Mouse (Mus musculus) CH12.LX (cell line): ENCODE data around the gene Abtb2. TPM values are rescaled to one million over a fixed set of nuclear protein-coding genes. Genes with fewer than 3 reads are reported as not detected.

Source experiments
- DNase-seq: peaks from one replicate; pipeline ENCODE4 v3.0.0-alpha.2; 2013; ENCODE audit errors: extremely low read depth
- H3K27ac ChIP-seq: 2 replicates; pipeline ENCODE4 v1.5.1; 2012; ENCODE audit warnings: low read depth, mild to moderate bottlenecking, control low read depth, moderate library complexity; ENCODE audit not compliant: insufficient read depth
- H3K27me3 ChIP-seq: replicated peaks from 2 replicates; pipeline ENCODE3; 2012; ENCODE audit warnings: inconsistent platforms
- H3K36me3 ChIP-seq, 2 experiments: replicated peaks in 1 of 2; 2 replicates each; pipeline versions ENCODE3 to v1.6.1; 2012; ENCODE audit warnings: inconsistent platforms in 1 of 2, low read length in 1 of 2, mild to moderate bottlenecking in 1 of 2, mixed read lengths in 1 of 2, moderate library complexity in 1 of 2; ENCODE audit not compliant: control insufficient read depth in 1 of 2, insufficient read depth in 1 of 2
- H3K4me1 ChIP-seq, 2 experiments: 2 replicates each; pipeline ENCODE4 v1.6.1; 2012; ENCODE audit warnings: inconsistent platforms in 1 of 2, moderate library complexity in 1 of 2; ENCODE audit not compliant: insufficient read depth in 2 of 2, control insufficient read depth in 1 of 2
- H3K4me2 ChIP-seq: 2 replicates; pipeline ENCODE4 v1.6.1; 2012; ENCODE audit warnings: low read depth, mild to moderate bottlenecking, control low read depth; ENCODE audit not compliant: poor library complexity, insufficient read depth, severe bottlenecking
- H3K4me3 ChIP-seq, 3 experiments: fragments of 150-350 bp in 1 of 3; sonication (generic) in 1 of 3; replicated peaks in 1 of 3; 2 replicates each; pipeline versions ENCODE3 to v1.5.1; 2011 to 2012; ENCODE audit warnings: low read depth in 2 of 3, low read length in 2 of 3, mild to moderate bottlenecking in 2 of 3, moderate library complexity in 2 of 3, control low read depth in 1 of 3, improper control_type of control experiment in 1 of 3, inconsistent platforms in 1 of 3, mixed read lengths in 1 of 3; ENCODE audit not compliant: poor library complexity in 1 of 3
- H3K79me2 ChIP-seq: replicated peaks from 2 replicates; pipeline ENCODE4 v1.6.1; 2012; ENCODE audit warnings: mild to moderate bottlenecking, moderate library complexity; ENCODE audit not compliant: control insufficient read depth, poor library complexity, insufficient read depth, severe bottlenecking; ENCODE audit errors: extremely low read depth
- H3K9ac ChIP-seq: 2 replicates; pipeline ENCODE4 v1.6.1; 2012; ENCODE audit warnings: low read depth, mild to moderate bottlenecking, control low read depth, moderate library complexity; ENCODE audit not compliant: insufficient read depth
- H3K9me3 ChIP-seq: replicated peaks from 2 replicates; pipeline ENCODE3; 2012; ENCODE audit warnings: low read length, inconsistent platforms, mixed read lengths
- BHLHE40 ChIP-seq: IDR thresholded peaks from 2 replicates; pipeline ENCODE4 v1.6.1; 2011; ENCODE audit warnings: mild to moderate bottlenecking, low read depth, low read length, improper control_type of control experiment
- CHD2 ChIP-seq: IDR thresholded peaks from 2 replicates; pipeline ENCODE4 v1.6.1; 2011; ENCODE audit warnings: low read length, improper control_type of control experiment
- CTCF ChIP-seq, 2 experiments: IDR thresholded peaks in 1 of 2; conservative IDR thresholded peaks in 1 of 2; 2 replicates each; pipeline ENCODE4 v1.5.1; 2011 to 2012; ENCODE audit warnings: low read depth in 2 of 2, low read length in 2 of 2, improper control_type of control experiment in 1 of 2, inconsistent platforms in 1 of 2, mild to moderate bottlenecking in 1 of 2, moderate library complexity in 1 of 2
- IRF4 ChIP-seq: IDR thresholded peaks from 2 replicates; pipeline ENCODE4 v1.6.1; 2014; ENCODE audit warnings: low read depth, mild to moderate bottlenecking, inconsistent platforms, low read length, improper control_type of control experiment
- JUN ChIP-seq: IDR thresholded peaks from 2 replicates; pipeline ENCODE4 v1.6.1; 2011; ENCODE audit warnings: low read depth, mild to moderate bottlenecking, low read length, improper control_type of control experiment, moderate library complexity; ENCODE audit not compliant: insufficient read depth
- KAT2A ChIP-seq: IDR thresholded peaks from 2 replicates; pipeline ENCODE4 v1.6.1; 2012; ENCODE audit warnings: low read length, improper control_type of control experiment, inconsistent platforms; ENCODE audit not compliant: insufficient replicate concordance
- MAFK ChIP-seq: IDR thresholded peaks from 2 replicates; pipeline ENCODE4 v1.6.1; 2011; ENCODE audit warnings: low read length, improper control_type of control experiment; ENCODE audit not compliant: insufficient replicate concordance
- MAZ ChIP-seq: IDR thresholded peaks from 2 replicates; pipeline ENCODE4 v1.6.1; 2012; ENCODE audit warnings: low read depth, mild to moderate bottlenecking, inconsistent platforms, low read length, improper control_type of control experiment, moderate library complexity
- MEF2A ChIP-seq: IDR thresholded peaks from 2 replicates; pipeline ENCODE4 v1.6.1; 2014; ENCODE audit warnings: low read depth, mild to moderate bottlenecking, inconsistent platforms, low read length, improper control_type of control experiment, borderline replicate concordance
- MXI1 ChIP-seq: IDR thresholded peaks from 2 replicates; pipeline ENCODE4 v1.6.1; 2011; ENCODE audit warnings: mild to moderate bottlenecking, low read depth, low read length, improper control_type of control experiment
- NRF1 ChIP-seq: IDR thresholded peaks from 2 replicates; pipeline ENCODE4 v1.6.1; 2014; ENCODE audit warnings: low read depth, mild to moderate bottlenecking, inconsistent platforms, low read length, improper control_type of control experiment, moderate library complexity
- PAX5 ChIP-seq: IDR thresholded peaks from 2 replicates; pipeline ENCODE4 v1.6.1; 2012; ENCODE audit warnings: low read length, inconsistent platforms, mixed read lengths
- POLR2A ChIP-seq: IDR thresholded peaks from 2 replicates; pipeline ENCODE4 v1.6.1; 2011; ENCODE audit warnings: low read depth, mild to moderate bottlenecking, improper control_type of control experiment, low read length
- RAD21 ChIP-seq: IDR thresholded peaks from 2 replicates; pipeline ENCODE4 v1.6.1; 2011; ENCODE audit warnings: low read depth, mild to moderate bottlenecking, low read length, improper control_type of control experiment, moderate library complexity
- TBP ChIP-seq: conservative IDR thresholded peaks from 2 replicates; pipeline ENCODE4 v1.6.1; 2011; ENCODE audit warnings: low read depth, low read length, improper control_type of control experiment
- TCF12 ChIP-seq: IDR thresholded peaks from 2 replicates; pipeline ENCODE4 v1.6.1; 2014; ENCODE audit warnings: low read depth, mild to moderate bottlenecking, inconsistent platforms, low read length, improper control_type of control experiment
- USF1 ChIP-seq: IDR thresholded peaks from 2 replicates; pipeline ENCODE4 v1.6.1; 2014; ENCODE audit warnings: low read depth, mild to moderate bottlenecking, inconsistent platforms, low read length, improper control_type of control experiment
- ZC3H11A ChIP-seq: IDR thresholded peaks from 2 replicates; pipeline ENCODE4 v1.6.1; 2012; ENCODE audit warnings: low read depth, mild to moderate bottlenecking, inconsistent platforms, low read length, improper control_type of control experiment
- ZKSCAN1 ChIP-seq: IDR thresholded peaks from 2 replicates; pipeline ENCODE4 v1.6.1; 2012; ENCODE audit warnings: low read depth, inconsistent platforms, low read length, improper control_type of control experiment, borderline replicate concordance
- ZMIZ1 ChIP-seq: IDR thresholded peaks from 2 replicates; pipeline ENCODE4 v1.6.1; 2012; ENCODE audit warnings: low read depth, mild to moderate bottlenecking, inconsistent platforms, low read length, improper control_type of control experiment
- dilution Hi-C: fragments of 300-500 bp; cut with MboI; formaldehyde crosslinking; loops from 2 replicates; pipeline ENCODE4 v1.14.3; 2020; ENCODE audit warnings: low sequenced_read_pairs; ENCODE audit not compliant: extremely low pct_unique_long_range_greater_than_20kb, extremely low pct_ligation_motif_present
- in situ Hi-C: fragments of 300-500 bp; cut with MboI; formaldehyde crosslinking; loops from 3 replicates; pipeline ENCODE4 v1.14.3; 2019; ENCODE audit warnings: low sequenced_read_pairs, low pct_ligation_motif_present, low pct_unique_long_range_greater_than_20kb, mixed read lengths
- polyA plus RNA-seq: library from polyadenylated mRNA; unstranded; fragments of >175 nt; gene quantifications from 2 replicates; pipeline ENCODE4 v1.2.1, GENCODE M21; 2012; ENCODE audit warnings: low read depth; ENCODE audit not compliant: insufficient read length
- total RNA-seq, 2 experiments: library from RNA; depleted of rRNA; stranded (reverse); fragments of 300-350 nt in 1 of 2; fragments of >200 nt in 1 of 2; gene quantifications; 2 replicates each; pipeline ENCODE4 v1.2.3; 2012 to 2014

The Abtb2 gene
- total and polyA plus RNA-seq, 3 experiments, result 2.9 to 7.7 (median 3.8) TPM

GRCm38 (mm10) chr2:103629956-103630355 lies 63.8 kb downstream of the Abtb2 start:
- in situ Hi-C loops, result no loop called here
- Histone ChIP-seq H3K9ac (no peak overlapping the region), H3K79me2 (no peaks in the 10 kb centered on the region), H3K4me1 (peaks cover 21 to 27% of the 10 kb centered on the region in 2 experiments), H3K36me3 (no peaks in the 10 kb centered on the region), H3K27me3 (no peaks in the 10 kb centered on the region), H3K9me3 (no peaks in the 10 kb centered on the region), H3K27ac (no peak overlapping the region), H3K4me2 (no peak overlapping the region), H3K4me3 (no peak overlapping the region)
- TF ChIP-seq ZMIZ1 (no peak), ZKSCAN1 (no peak), ZC3H11A (no peak), CHD2 (no peak), MAFK (no peak), IRF4 (no peak), USF1 (no peak)
- no peak for DNase-seq
- dilution Hi-C loops, result no loop called here

GRCm38 (mm10) chr2:103631293-103631717 lies 65.2 kb downstream of the Abtb2 start:
- H3K4me2 ChIP-seq, result no peak overlapping the region
- dilution Hi-C loops (no loop called here), in situ Hi-C loops (no loop called here)
- no peaks in the 10 kb centered on the region for H3K9me3 ChIP-seq
- no peaks in the 10 kb centered on the region for H3K36me3 ChIP-seq
- peaks cover 12 to 19% of the 10 kb centered on the region in 2 experiments; a peak in 3 of 4 replicates for H3K4me1 ChIP-seq
- TF ChIP-seq ZC3H11A, result no peak
- TF ChIP-seq ZKSCAN1, result no peak
- H3K4me3 ChIP-seq, result no peak overlapping the region
- H3K27me3 ChIP-seq, result no peaks in the 10 kb centered on the region
- no peak overlapping the region for H3K9ac ChIP-seq
- H3K79me2 ChIP-seq, result no peaks in the 10 kb centered on the region
- H3K27ac ChIP-seq, result no peak overlapping the region
- DNase-seq, result no peak

- no peak for TF ChIP-seq RAD21
- TF ChIP-seq PAX5, result no peak
- TF ChIP-seq MXI1, result no peak
- TF ChIP-seq JUN, result no peak
- TF ChIP-seq CTCF (conservative IDR thresholded peaks at IDR 0.05 in 1 of 2, IDR thresholded peaks at IDR 0.05 in 1 of 2; ENCODE audit: low read depth in 2 of 2, low read length in 2 of 2), result no peak
- no peak for TF ChIP-seq TBP
- TF ChIP-seq POLR2A, result no peak
- TF ChIP-seq ZC3H11A, result no peak
- no peak for TF ChIP-seq MEF2A
- no peak for TF ChIP-seq ZMIZ1
- TF ChIP-seq NRF1, result no peak
- TF ChIP-seq KAT2A, result no peak
- no peak for TF ChIP-seq TCF12
- no peak for TF ChIP-seq USF1
- no peak for TF ChIP-seq MAZ
- no peak for TF ChIP-seq BHLHE40
- peaks cover 11 to 22% of the 10 kb centered on the region in 2 experiments; a peak in 3 of 4 replicates for H3K4me1 ChIP-seq
- dilution Hi-C loops (no loop called here), in situ Hi-C loops (no loop called here)
- no peak overlapping the region for H3K4me3 ChIP-seq
- H3K36me3 ChIP-seq, result no peaks in the 10 kb centered on the region
- no peak for DNase-seq
- H3K9ac ChIP-seq, result no peak overlapping the region
- no peak overlapping the region for H3K27ac ChIP-seq
- no peaks in the 10 kb centered on the region for H3K79me2 ChIP-seq
- no peaks in the 10 kb centered on the region for H3K27me3 ChIP-seq
- no peaks in the 10 kb centered on the region for H3K9me3 ChIP-seq
- no peak overlapping the region for H3K4me2 ChIP-seq
Measured at GRCm38 (mm10) chr2:103632136-103632925, 66.2 kb downstream of the Abtb2 start.
